Mouse (Mus musculus): ENCODE results near the gene Olfr545.
"Not testable (repeated sequence)": the region's sequence is repeated elsewhere in the genome, so short reads cannot be mapped to it uniquely, and the experiment has no call there.

The Olfr545 gene

GRCm38 (mm10) chr7:102499473-102499872 lies at the start of gene Olfr545:
Olfr545 (minus strand) TSS chr7:102499573.
- no peak for DNase-seq (ENCODE audit: low read depth, low spot score)

GRCm38 (mm10) chr7:102541251-102541650 lies 41.9 kb upstream of the Olfr545 start:
- DNase-seq (ENCODE audit: low read depth, low spot score), result peak; percentile 17

- DNase-seq (ENCODE audit: low read depth, low spot score), result no peak
Measured at GRCm38 (mm10) chr7:102540596-102540995, 41.2 kb upstream of the Olfr545 start, which contains the start of gene Olfr548-ps1. Olfr548-ps1 (plus strand) TSS chr7:102540896.

- no peak for DNase-seq (ENCODE audit: low read depth, low spot score)
Measured at GRCm38 (mm10) chr7:102534449-102534848, 35.1 kb upstream of the Olfr545 start, which contains the start of gene Olfr547. Olfr547 (plus strand) TSS chr7:102534749.

- no peak for DNase-seq (ENCODE audit: low read depth, low spot score)
Measured at GRCm38 (mm10) chr7:102529052-102529451, 29.7 kb upstream of the Olfr545 start.

GRCm38 (mm10) chr7:102517051-102517335 lies 17.6 kb upstream of the Olfr545 start:
- no peak for DNase-seq (ENCODE audit: low read depth, low spot score)

GRCm38 (mm10) chr7:102516261-102517050 lies 17.1 kb upstream of the Olfr545 start:
- no peak for DNase-seq (ENCODE audit: low read depth, low spot score)

- no peak for DNase-seq (ENCODE audit: low read depth, low spot score)
Measured at GRCm38 (mm10) chr7:102514144-102514543, 14.8 kb upstream of the Olfr545 start.

- DNase-seq (ENCODE audit: low read depth, low spot score), result peak; percentile 77
Measured at GRCm38 (mm10) chr7:102512814-102513435, 13.6 kb upstream of the Olfr545 start.

- no peak for DNase-seq (ENCODE audit: low read depth, low spot score)
Measured at GRCm38 (mm10) chr7:102511927-102512326, 12.6 kb upstream of the Olfr545 start.

GRCm38 (mm10) chr7:102509726-102510125 lies 10.4 kb upstream of the Olfr545 start:
- DNase-seq (ENCODE audit: low read depth, low spot score), result no peak

GRCm38 (mm10) chr7:102508666-102509065 lies 9.3 kb upstream of the Olfr545 start:
- DNase-seq (ENCODE audit: low read depth, low spot score), result no peak

- no peak for DNase-seq (ENCODE audit: low read depth, low spot score)
Measured at GRCm38 (mm10) chr7:102508066-102508465, 8.7 kb upstream of the Olfr545 start.

- DNase-seq (ENCODE audit: low read depth, low spot score), result peak; percentile 77
Measured at GRCm38 (mm10) chr7:102506848-102507247, 7.5 kb upstream of the Olfr545 start.

GRCm38 (mm10) chr7:102501986-102502385 lies 2.6 kb upstream of the Olfr545 start:
- DNase-seq (ENCODE audit: low read depth, low spot score), result no peak

- DNase-seq (ENCODE audit: low read depth, low spot score), result not testable (repeated sequence)
Measured at GRCm38 (mm10) chr7:102494416-102494815, 5.0 kb downstream of the Olfr545 start.

- DNase-seq (ENCODE audit: low read depth, low spot score), result no peak
Measured at GRCm38 (mm10) chr7:102488161-102488560, 11.2 kb downstream of the Olfr545 start, which contains the start of gene Olfr544. Olfr544 (minus strand) TSS chr7:102488313.

GRCm38 (mm10) chr7:102486105-102486504 lies 13.3 kb downstream of the Olfr545 start:
- no peak for DNase-seq (ENCODE audit: low read depth, low spot score)

- not testable (repeated sequence) for DNase-seq (ENCODE audit: low read depth, low spot score)
Measured at GRCm38 (mm10) chr7:102484766-102485165, 14.6 kb downstream of the Olfr545 start.

GRCm38 (mm10) chr7:102483665-102484064 lies 15.7 kb downstream of the Olfr545 start:
- no peak for DNase-seq (ENCODE audit: low read depth, low spot score)

GRCm38 (mm10) chr7:102481579-102481978 lies 17.8 kb downstream of the Olfr545 start, which contains the start of gene Olfr543:
Olfr543 (minus strand) TSS chr7:102481679.
- DNase-seq (ENCODE audit: low read depth, low spot score), result no peak

GRCm38 (mm10) chr7:102480821-102481220 lies 18.6 kb downstream of the Olfr545 start:
- DNase-seq (ENCODE audit: low read depth, low spot score), result no peak
